Mouse (Mus musculus): Measurements from ENCODE around the gene Usp13.

Gene Usp13

DNA sequence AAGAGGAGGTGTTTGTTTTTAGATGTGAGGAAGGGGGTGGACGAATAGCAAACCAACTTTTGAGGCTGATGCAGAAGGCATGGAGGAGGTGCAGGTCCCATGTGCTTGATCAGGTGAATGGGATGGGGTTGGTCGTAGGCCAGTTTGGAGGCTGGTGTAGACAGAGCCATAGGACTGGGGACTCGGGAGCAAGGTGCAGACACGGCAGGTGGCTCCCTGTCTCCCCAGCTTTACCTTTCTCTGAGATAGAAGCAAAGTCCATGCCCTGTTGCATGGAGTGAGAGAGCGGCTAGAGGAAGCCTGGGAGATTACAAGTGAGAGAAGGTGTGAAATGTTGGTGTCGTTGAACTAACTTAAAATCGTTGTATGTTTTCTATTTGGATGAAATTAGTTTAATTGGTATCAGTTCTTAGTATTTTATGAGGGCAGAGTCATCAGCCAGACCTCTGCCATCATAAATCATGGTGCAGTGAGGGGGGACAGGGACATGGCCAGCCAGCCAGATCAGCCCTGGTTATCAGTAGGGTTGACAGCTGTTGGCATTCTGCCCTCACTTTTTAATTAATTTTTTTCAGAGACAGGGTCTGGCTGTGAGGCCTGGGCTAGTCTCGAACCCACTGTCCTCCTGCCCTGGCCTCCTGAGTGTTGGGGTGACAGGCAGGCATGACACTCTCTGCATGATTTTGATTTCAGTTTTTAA, 122.6 kb downstream of the Usp13 start:
- no peak for DNase-seq (ENCODE audit: low read depth, low spot score)

DNA sequence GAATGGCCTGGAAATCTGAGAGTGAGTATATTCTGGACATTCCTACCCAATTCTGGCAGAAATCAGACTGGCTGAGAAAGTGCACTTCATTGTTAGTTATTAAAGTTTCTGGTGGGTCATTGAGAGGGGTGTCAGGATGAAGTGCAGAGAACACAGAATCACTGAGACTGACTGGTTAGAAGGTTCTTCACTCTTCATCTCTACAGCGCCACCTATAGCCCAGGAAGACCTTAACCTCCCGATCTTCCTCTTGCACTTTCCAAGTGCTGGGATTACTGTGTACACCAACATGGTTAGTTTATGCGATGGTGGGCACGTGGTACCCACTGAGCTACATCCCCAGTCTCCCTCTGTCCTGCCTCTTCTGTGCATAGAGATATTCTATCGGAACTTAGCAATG, 130.1 kb downstream of the Usp13 start:
- DNase-seq (ENCODE audit: low read depth, low spot score), result no peak

DNA sequence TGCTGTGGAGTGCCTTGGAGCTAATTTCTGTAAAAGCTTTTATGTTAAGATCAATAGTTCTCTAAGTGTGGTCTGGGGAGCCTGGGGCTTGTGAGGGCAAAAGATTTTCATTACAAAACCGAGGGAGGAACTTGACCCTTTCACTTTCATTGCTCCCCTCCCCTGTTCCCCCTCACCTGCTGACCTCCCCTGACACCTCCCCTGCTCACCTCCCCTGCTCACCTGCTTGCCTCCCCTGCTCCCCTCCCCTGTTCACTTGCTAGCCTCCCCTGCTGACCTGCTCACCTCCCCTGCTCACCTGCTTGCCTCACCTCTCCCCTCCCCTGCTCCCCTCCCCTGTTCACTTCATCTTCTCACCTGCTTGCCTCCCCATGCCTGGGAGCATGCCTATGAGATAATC, 134.0 kb downstream of the Usp13 start:
- DNase-seq (ENCODE audit: low read depth, low spot score), result no peak

GRCm38 (mm10) chr3:32961494-32961893, 144.1 kb downstream of the Usp13 start:
- no peak for DNase-seq (ENCODE audit: low read depth, low spot score)

- peak; percentile 70 for DNase-seq (ENCODE audit: low read depth, low spot score)
Measured at GRCm38 (mm10) chr3:32965528-32965927, 148.2 kb downstream of the Usp13 start.

DNA sequence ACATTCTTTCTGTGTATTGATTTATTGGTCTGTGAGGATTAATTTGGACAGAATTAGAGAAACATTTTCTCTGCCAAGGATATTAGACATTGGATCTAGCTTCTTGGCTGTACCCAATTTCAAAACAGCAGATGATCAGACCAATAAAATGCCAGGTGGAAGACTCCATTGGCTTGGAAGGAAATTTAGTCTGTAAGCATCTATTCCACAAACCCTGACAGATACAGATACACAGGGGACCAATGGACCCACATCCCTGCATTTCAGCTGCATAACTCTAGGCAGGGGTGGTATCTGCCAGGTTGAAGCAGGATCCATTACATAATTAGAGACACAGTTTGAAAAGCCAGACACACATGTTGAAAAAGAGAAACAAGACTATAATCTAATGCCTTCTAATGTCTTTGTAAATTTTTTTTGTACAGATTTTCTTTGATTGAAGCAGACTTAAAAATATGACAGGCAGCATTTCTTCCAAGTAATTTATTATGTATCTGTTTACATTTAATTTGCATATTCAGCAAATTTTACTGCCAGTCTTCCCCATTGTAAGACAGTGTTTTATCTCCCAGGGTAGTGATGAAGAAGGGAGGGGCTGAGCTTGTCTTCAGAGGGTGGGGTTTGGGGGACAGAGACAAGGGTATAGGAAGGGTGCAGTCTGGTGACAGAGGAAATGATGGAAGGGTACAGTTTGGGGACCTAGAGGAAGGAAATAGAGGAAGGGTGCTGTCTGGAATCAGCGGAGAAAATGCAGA, 151.5 kb downstream of the Usp13 start:
- no peak for DNase-seq (ENCODE audit: low read depth, low spot score)

- no peak for DNase-seq (ENCODE audit: low read depth, low spot score)
Measured at GRCm38 (mm10) chr3:32970257-32970656, 152.9 kb downstream of the Usp13 start.

DNA sequence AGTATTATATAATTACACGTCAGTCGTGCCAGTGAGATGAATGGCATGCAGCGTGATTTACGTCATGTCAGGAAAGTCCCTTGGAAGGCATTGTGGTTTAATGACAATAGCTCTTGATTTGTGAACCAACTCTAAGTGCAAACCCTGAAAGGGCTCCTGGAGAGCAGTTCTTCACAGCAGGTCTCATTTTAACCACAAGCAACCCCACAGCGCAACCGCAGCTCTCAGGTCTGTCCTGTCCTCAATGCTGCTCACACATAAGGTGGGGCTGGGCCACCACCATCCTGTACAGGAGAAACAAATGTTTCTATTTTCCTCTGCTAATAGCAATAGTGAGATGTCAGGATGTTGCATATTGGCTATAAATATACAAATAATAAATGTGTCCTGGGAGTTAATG, 161.9 kb downstream of the Usp13 start:
- DNase-seq (ENCODE audit: low read depth, low spot score), result peak; percentile 47

DNA sequence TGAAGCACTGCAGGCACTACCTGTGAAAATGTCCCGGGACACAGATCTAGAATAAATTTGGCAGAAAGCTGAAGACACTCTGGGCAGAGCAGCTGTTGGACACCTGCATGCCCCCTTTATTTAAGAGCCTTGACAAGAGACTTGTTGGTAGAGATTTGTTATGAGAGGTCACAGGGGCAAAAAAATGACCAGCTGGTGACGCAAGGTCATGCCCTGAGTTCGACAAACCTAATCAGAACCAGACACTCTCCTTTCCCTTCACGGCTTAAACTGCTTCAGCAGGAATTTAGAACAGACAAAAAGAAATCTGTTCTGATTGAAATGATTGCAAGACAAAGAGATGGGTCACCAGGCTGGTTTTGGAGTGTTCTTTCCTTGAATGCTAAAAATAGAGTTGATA, 162.6 kb downstream of the Usp13 start:
- DNase-seq (ENCODE audit: low read depth, low spot score), result peak; percentile 60

DNA sequence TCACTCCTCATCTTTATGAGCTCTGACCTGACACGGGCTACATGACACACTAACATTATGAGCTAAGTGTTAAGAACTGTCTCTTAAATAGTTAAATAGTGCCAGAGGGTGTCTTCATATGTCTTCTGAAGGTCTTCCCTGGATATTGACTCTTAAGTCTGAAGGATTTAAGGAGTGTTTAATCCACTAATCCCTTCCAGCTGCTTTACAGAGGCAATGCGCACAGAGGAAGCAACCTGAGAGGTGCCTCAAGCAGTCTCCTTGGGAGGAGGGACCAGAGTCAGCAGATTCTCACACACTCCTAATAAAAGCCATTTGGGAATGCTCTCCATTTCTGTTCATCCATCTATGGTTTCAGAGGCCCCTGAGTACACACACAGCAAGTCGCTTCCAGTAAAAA, 167.8 kb downstream of the Usp13 start:
- peak; percentile 52 for DNase-seq (ENCODE audit: low read depth, low spot score)

Measured in mesoderm, embryonic 11.5 days (tissue).